Comparison of ENCODE assay signal across 18 mouse cellular contexts in the genomic region with DNA sequence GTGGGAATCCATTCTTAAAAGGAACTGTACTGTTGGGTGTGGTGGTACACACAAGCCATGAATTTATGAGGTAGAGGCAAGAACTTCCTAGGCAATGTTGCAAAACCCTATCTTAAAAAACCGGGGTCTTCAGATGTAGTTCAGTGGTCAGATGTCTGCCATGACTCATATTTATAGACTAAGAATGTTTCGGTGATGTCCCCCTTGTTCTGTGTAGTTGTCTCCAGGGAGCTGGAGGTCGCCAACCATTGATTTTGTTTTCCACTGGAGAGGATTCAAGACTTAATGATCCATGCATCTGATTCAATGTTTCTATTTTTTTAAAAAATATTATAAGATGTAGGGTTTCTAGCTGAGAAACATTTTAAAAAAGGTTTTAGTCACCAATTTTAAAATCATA.
"Had no signal": no experiment of that assay in that cellular context is flagged by ENCODE, and none has a peak within 500 bp of the region (broad histone marks: within the 10 kb centered on the region; RNA-seq: fewer than 3 reads in every experiment).

No protein-coding gene starts in this region.

- DNase-seq: kidney, adult 2 months; kidney, postnatal 10 days; kidney, postnatal 36 days; left cerebral cortex, postnatal 4 days; liver, embryonic 13.5 days; lung, embryonic 14.5 days; lung, postnatal 36 days; retina, postnatal 1 day; right cerebral cortex, postnatal 25 days; spleen, adult 18-20 months; thymus, postnatal 25 days had no signal

- H3K27ac ChIP-seq: kidney, embryonic 15.5 days; liver, embryonic 13.5 days; midbrain, embryonic 10.5 days; midbrain, embryonic 13.5 days; neural tube, embryonic 13.5 days; stomach, embryonic 15.5 days had no signal

- H3K4me3 ChIP-seq: kidney, embryonic 15.5 days; liver, embryonic 13.5 days; megakaryocyte, embryonic 14.5 days; midbrain, embryonic 10.5 days; midbrain, embryonic 13.5 days; myocyte; neural tube, embryonic 13.5 days; stomach, embryonic 15.5 days had no signal
